Mouse (Mus musculus) cerebral cortex, adult 2 months (tissue): Measurements from ENCODE around the gene Rps9.

Experiments used
- WGBS: fragments of 180-500 bp; shearing (Covaris S2); methylation state at CpG from one replicate; pipeline ENCODE4 v1.1.7; 2018; 5-methylcytosine and 5-hydroxymethylcytosine counted together

The Rps9 gene

DNA sequence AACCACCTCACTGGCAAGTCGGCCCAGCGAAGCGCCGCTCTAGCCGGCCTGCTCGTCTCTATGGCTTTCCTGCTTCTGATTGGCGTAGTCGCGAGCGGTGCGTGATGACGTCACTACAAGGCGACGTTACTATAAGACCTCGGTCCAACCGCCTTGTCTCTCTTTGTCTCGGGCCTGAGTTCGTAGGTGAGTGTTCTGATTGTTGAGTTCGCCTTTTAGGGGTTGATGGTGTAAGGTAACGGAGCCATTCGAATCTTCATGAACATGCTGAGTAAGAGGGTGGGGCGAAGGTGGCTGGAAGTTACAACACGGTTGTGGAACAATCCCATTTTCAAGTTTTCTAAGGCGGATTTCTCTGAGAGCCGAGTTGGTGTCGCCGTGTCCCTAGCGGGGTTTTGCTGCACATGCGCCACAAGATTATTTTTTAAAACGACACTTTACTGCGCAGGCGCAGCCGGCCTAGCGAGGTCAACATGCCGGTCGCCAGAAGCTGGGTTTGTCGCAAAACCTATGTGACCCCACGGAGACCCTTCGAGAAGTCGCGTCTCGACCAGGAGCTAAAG is at the start of gene Rps9:
Rps9 (plus strand) TSS at position 115 of the 563 bp plus-strand sequence.
- WGBS = 1% methylated on average over 42 of the region's 42 CpGs

DNA sequence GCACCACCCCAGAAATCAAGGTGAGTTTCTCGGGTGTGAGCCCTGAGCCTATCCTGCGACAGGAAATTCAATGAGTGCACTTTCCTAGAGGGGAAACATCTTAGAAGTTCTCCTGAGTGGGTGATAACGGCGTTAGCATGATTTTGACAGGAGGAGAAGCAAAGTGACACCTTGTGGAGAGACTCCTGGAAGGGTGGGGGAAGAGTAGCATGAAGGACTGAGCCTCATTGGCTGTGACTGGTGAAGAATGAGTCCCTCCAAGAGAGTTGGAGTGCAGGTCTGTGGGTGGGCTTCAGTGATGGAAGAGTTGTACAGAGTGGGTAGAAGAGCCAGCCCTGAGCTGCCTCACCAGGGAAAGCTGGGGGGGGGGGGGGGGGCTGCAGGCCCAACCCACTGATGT is 46.8 kb upstream of the Rps9 start:
- 61% methylated on average over 4 of the region's 4 CpGs for WGBS

DNA sequence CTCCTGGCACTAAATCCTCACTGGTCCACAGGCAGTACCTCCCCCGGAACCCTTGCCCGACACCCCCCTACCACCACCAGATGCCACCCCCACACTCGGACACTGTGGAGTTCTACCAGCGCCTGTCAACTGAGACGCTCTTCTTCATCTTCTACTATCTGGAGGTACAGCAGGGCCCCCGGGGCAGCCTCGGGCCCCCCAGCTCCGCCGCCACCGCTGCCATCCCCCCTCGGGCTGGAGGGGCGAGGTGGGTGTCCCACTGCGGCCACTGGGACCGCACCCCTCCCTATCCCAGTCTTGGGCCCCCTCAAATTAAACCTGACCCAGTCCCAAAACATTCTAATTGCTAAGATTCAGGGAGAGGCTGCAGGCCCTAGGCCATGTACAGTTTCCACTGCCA is 45.2 kb upstream of the Rps9 start:
- WGBS = 91% methylated on average over 14 of the region's 14 CpGs

DNA sequence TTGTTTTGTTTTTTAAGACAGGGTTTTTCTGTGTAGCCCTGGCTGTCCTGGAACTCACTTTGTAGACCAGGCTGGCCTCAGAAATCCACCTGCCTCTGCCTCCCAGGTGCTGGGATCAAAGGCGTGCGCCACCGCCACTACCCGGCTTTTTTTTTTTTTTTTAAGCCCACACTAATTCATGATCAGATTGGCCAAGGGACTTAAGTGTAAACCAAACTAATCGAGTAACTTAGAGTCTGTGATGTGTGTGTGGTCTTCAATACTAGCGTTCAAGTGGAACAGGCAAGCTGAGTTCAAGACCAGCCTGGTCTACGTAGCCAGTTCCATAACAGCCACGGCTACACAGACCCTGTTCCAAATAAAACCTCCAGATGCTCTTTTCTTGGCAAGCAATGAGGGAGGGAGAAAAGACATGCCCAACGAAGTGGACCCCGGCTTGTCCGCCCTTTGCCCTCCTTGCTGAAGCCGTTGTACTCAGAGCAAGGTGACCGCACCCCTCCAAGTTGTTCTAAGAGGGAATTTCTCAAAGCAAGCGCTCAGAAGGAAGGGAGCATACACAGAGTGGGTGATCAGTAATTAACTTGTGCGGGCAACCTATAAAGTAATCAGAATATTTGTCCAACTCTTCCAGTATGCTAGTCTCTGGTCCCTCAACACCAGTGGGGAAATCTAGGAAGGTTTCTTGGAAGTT is 39.1 kb upstream of the Rps9 start:
- WGBS = 22% methylated on average over 15 of the region's 15 CpGs

DNA sequence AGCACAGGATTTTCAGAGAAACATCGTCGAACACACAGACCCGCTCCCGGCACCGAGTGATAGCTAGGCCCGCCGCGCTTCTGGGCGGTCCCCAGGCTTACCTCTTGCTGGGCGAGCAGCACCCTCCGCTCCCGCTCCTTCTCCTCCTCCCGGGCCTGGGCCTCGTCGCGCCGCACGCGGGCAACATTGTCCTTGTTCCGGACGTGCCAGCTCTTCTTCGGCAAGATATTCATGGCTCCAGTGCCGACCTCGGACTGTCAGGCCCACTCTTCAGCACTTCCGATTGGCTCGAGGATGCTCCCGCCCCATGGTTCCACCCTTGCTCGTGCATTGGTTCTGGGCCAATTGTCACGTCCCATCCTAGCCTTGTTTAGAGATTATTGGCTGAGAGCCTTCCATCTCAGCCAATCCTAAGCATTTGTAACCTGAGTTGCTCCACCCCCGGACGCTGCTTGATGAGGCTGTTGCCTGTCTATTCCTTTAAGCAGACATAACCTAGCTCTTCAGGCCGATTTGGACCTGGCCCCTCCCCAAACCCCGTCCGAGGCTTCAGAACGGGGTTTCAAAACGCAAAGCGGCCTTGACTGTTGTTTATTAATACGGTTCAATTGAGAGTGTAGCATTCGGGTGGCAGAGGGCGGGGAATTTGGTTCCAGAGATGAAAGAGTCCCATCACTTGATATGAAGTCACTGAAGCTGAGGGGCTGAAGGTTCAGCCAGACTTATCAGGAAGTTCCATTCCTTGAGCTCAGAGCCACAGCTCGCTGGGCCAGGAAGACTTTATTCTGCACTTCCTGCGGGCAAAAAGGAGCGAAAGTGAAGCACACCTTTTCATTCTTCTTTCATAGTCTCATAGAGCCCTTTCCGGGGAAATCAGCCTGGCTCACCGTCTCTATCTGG is 38.3 kb upstream of the Rps9 start, which contains the start of gene Leng1:
Leng1 (minus strand) TSS at position 626 of the 900 bp plus-strand sequence.
- WGBS = 2% methylated on average over 45 of the region's 45 CpGs

DNA sequence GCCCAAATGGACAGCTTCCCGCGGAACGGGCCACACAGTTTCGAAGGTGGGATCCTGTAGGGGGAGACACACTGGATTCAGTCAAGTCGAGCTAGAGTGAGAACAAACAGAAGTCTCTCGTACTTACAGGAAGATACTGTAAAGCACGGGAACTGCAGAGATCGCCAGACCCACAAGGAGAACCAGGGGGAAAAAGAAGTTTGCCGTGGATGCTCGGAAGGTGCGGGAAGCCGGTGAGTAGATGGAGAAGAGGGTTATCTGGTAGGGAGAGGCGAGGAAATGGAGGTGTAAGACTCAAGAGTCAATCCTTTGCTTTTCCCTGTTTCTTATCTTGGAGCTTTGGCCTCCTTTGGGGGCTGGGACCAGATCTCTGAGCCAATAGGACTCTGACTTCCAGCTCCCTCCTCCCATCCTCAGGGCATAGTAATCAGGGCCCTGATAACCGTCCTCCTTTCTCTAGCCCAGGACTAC is 36.8 kb upstream of the Rps9 start:
- 41% methylated on average over 14 of the region's 14 CpGs for WGBS

DNA sequence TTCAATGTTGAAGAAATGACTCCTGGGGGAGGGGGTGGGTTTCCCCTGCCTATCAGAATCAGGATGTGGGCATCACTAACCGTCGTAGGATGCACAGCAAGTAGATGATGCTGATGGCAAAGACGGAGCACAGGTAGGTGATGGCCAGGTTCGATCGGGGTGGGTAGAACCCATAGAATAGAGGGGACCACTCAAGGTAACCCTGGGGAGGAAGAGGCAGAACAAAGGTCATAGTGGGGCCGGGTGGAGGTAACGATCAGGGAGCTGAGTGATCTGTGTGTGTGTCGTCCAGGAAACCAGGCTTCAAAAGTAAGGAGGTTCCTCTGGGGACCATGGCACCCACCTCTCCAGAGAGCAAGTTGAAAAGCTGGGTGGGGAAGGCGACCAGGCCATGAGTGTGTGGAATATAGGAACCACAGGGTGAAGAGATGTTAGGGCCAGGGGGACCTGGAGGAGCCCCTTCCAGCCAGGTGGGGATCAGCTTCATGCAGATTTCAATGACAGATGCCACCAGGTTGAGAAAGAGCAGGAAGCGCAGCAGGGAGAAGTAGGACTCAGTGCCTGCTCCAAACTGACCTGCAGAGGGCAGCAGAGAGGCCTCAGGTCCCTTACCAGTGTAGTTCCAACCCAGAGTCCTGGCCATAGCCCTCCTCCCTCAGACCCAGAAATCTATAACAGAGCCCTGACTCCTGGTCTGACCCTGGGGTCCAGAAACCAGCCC is 29.1 kb upstream of the Rps9 start:
- 66% methylated on average over 10 of the region's 10 CpGs for WGBS

DNA sequence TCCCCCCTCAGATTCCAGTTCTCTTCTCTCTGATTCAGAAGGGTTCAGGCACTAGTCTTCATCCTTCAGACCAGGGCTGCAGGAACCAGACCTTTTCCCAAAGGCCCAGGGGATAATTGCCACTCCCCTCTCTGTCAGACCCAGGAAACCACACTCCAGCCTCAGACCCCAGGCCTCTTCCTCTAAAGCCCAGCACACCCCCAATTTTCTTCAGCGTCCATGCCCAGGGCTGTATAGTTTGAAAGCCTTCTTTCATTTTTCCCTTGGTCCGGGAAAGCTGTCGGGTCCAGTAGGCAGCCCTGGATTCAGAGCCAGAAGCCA is 28.6 kb upstream of the Rps9 start:
- WGBS = 79% methylated on average over 3 of the region's 3 CpGs

DNA sequence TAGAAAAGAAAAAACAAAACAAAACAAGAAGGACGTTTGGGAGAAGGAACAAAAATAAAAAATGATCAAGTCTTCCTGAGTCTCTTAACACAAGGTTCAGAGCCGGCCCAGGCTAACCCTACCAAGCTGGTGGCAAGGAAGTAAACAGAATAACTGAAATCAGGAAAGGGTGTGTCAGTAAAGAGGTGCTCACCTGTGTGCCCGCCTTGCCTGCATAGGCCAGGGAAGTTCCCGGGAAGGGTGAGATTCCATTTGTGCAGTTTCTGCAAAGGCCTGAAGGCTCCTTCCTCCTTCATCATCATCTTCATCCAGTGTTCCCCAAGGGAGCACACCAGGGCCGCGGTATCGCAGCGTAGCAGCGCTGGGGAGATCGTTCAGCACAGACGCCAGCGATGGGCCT is 27.4 kb upstream of the Rps9 start:
- WGBS = 89% methylated on average over 12 of the region's 12 CpGs

DNA sequence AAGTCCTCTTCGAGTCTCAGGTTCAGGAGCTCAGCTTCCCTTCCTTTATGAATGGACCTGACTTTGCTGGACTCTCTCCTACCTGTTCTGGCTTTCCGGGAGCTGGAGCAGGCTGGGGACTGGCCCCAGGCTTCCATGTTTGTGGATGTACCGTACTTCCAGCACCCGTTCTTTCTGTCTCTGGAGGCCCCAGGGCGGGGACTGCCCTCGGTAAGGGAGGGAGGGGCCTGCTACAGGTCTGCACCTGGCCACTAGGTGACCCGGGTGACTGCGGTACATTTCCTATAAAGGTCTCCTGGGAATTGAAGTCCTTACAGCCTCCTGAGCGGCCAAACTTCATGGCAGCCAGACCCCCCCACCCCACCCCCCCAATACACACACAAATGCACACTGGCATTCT is 26.5 kb upstream of the Rps9 start, which contains the start of gene Tmc4:
Tmc4 (minus strand) TSS at position 212 of the 400 bp plus-strand sequence.
- 63% methylated on average over 9 of the region's 9 CpGs for WGBS

DNA sequence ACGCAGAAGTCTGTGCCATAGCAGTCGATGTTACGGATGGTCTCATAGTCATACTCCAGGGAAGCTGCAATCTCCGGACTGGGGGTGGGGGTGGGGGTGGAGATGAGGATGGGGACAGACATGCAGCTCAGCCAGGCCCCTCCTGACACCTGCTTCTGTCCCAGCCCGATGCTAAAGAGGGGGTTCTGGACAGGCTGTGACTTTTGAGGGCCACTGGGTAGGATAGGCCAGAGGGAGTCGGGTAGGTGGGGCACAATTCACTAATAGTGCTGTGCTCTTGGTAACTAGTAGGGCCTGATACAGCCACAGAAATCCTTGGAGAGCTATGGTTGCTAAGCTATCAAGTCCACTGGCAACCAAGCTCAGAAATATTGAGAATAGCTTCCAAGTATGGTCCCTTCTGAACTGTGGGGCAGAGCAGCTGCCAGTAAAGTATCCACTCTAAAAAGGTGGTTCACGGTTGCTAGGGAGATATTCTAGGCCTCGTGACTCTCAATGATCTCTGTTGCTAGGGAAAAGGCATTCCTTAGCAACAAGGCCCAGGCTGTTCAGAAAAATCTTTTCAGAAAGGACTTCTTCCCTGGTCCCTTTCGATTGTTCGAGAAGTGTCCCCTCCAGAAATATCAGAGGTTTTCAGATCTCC is 19.8 kb upstream of the Rps9 start:
- WGBS = 59% methylated on average over 10 of the region's 10 CpGs

DNA sequence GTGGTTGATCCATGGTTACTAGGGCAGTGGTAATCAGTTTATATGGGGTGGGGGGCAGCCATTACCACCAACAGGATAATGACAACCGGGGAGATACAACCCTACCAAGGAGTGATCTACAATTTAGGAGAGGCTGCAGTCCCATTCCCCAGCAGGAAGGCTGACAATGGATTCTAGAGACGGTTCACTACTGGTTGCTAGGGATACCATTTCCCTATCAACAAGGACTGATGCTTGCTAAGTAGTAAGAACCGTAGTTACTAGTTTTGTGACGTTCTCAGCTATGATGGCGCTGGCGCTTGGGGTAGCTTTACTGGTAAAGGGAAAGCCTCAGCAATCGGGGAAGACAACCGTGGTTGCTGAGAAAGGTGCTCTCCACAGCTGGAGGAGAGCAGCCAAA is 19.1 kb upstream of the Rps9 start:
- 70% methylated on average over 8 of the region's 8 CpGs for WGBS

DNA sequence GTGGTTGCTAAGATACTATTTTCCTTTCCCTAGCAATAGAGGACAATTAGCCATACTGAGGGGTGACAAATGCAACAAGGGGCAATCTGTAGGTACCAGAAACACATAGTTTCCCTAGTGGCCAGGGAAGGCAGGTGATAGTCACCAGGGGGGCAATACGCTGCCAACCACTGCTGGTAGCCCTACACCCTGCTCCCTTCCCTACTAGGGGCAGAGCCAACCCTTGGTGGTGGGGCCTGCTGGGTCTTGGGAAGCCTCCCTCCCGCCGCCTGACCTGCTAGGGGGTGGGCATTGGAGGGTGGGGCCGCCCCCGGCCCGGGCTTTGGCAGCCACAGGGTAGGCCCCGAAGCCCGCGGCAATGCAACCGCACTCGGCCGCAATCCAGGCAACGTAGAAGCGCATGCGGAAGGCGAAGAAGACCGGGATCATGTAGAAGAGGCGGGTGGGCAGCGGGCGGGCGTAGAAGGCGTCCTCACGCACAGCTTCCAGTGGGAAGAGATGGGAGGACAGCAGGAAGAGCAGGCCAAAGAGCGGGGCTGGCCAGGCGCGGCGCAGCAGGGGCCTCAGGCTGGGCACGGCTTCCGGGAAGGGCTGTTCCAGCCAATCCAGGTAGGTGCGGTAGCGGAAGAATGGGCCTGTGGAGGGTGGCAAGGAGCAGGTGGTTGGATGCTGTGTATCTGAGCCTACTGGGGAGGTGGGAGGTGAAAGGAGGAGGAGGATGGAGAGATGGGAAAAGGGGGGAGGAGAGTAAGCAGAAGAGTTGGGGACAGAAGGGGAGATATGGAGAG is 18.2 kb upstream of the Rps9 start:
- 90% methylated on average over 31 of the region's 31 CpGs for WGBS

DNA sequence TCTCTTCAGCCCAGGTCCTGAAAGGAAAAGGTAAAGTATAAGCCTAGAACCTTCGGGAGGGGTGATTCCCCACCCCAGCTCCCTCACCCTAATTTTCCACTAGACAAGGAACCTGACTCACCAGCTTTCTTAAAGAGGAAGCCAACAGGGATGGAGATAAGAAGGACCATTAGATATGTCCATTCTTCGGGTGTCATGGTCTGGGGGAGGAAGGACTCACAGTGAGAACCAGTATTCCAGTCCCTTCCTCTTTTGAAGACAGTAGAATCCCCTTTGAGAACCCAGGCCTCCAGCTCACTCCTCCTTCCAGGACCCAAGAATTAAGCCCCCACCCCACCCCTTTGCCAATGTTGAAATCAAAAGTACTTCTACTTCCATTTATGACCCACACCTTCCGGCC is 11.9 kb upstream of the Rps9 start:
- 28% methylated on average over 3 of the region's 3 CpGs for WGBS

DNA sequence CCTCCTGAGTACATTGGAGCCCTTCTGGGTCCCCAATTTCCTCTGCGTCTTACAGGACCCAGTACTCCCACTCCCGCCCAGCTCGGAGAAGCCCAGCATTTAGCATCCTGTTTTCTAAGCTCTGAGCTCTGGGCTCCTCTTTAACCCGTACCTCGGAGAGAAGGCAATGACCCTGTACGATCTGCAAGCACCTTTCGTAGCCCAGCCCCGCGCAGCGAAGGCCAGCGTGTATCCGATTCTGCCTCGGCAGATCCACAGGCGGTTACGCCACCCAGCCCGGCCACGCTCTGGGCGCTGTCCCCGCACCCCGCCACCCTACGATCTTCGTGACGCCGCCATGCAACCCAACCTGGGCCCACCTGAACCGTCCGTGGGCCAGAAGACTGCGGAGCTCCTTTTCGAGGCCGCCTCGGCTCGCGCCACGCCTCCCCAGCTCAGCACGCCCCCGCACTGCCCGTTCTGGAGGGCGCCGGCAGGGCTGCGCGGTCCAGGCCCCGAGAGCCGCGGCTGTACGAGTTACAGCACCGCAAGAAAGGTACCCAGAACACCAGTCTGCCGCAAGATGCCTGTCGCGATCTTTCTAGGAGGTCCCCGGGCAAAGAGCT is 11.3 kb upstream of the Rps9 start, which contains the start of gene Tsen34:
Tsen34 (plus strand) TSS at position 482 of the 605 bp plus-strand sequence.
- under 1% methylated on average over 49 of the region's 49 CpGs for WGBS

DNA sequence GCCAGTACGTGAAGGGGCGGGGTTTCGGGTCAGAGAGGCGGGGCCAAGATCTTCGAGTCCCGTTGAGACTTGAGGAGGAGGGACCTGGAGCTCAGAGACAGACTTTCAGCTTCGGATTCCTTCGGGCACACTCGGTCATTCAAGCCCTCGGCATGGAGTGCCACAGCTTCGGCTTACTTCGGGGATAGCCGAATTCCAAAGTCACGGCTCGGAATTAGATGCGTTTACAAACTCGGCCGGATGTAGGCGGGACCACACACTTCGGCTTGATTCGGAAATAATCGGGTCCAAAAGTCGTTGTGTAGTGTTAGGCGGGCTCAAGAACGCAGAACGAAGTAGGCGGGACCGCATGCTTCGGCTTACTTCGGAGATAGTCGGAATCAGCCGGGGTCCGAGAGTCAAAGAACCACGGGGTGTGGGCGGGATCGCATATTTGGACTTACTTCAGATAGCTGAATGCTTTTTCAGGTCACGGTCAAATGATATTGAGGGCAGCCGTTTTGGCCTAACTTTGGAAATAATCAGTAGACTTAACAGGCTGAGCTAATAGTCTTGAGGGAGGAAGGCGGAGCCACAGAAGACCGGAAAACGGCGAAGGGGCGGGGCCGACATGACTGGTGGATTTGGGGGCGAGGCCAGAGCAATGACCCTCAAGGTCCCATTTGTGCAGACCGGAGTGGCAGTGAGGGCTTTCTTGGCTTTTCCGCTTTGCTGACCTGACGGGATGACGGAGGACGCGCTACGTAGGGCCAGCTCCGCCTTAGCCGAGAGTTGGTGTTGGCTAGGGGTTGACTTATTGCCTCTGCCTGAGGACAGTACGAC is 10.6 kb upstream of the Rps9 start, which contains the start of gene Mboat7:
Mboat7 (minus strand) TSS at position 537 of the 822 bp plus-strand sequence.
- under 1% methylated on average over 55 of the region's 55 CpGs for WGBS

DNA sequence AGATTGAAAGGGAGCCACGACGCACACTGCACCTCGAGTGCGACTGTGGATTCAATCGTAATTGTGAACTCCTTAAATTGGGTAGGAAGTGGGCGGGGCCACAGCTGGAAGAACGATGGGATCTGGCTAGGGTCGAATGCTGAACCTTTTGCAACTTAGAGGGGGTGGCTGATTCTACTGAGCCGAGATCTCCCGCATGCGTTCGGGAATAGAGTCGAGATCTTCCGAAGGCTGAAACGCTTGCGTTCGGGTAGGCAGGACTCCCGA is 10.1 kb upstream of the Rps9 start:
- under 1% methylated on average over 18 of the region's 18 CpGs for WGBS

DNA sequence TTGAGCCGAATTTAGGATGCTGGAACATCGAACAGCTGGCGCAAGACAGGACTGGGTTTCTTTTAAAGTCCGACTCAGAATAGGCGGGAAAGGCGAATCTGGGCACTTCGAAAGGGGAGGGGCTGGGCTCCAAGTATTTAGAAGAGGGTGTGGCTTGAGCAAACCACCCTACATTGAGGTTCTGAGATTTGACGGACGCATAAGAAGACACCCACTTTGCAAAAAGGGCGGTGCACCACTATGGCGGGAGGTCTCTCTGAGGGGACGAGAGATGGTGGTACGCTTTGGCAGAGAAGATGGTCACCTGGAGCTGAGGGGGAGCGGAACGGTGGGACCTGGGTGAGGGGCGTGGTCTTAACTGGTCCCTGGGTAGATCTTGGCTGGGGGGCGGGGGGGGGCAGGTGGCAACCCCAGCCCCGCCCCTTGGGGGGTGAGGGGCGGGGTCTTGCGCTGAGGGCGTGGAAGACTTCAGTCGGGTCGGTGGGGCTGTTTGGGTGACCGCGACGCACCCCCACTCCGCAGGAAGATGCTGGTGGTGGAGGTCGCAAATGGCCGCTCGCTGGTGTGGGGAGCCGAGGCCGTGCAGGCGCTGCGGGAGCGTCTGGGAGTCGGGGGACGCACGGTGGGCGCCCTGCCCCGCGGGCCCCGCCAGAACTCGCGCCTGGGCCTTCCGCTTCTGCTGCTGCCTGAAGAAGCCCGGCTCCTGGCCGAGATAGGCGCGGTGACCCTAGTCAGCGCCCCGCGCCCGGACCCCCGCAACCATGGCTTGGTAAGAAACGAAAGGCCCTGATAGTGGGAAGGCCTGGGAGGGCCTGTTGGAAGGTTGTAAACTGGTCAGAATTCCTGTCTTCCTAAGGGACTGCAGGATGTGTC is 9.5 kb upstream of the Rps9 start:
- WGBS = 1% methylated on average over 52 of the region's 55 CpGs
